Mouse (Mus musculus): ENCODE data around the gene Srrd.

GRCm38 (mm10) chr5:112342463-112343204 is at the start of gene Srrd, which contains the start of gene Hps4:
- TF ChIP-seq GATA1 (IDR thresholded peaks at IDR 0.05; ENCODE audit: borderline replicate concordance, low read length): no peak
- TF ChIP-seq FLI1 (IDR thresholded peaks at IDR 0.05; ENCODE audit: low read length): no peak

Measured in megakaryocyte, embryonic 14.5 days (primary cell).